Mouse (Mus musculus): ENCODE measurements around the gene Ppp1r17. TPM values are rescaled to one million over a fixed set of nuclear protein-coding genes. Genes with fewer than 3 reads are reported as not detected.

Ppp1r17 gene
- total RNA-seq, 2 experiments from 2014 or later = not detected

DNA sequence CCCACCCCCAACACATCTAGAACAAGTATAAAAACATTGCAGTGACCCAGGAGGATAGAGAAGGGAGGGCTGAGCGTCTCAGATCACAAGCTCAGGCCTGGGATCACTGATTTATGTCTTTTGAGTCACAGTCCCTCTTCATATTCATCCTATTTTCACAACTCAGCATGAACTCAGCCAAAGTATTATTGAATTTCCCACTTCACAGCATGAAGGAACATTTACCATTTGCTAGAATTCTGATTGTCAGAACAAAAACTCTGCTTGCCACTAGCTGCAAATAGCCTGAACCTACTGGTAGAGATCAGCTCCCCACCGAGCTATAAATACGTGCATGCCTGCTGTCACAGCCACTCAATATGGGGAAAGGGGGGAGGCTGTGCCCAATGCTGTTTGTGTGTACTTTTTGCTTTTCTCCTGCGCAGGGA is 59.1 kb downstream of the Ppp1r17 start:
- no peak for ATAC-seq (replicated peaks; ENCODE audit: low FRiP score, low TSS enrichment, poor library complexity, severe bottlenecking)

Other genes with a start within 250 kb of the Ppp1r17 start
- not detected in 2 replicates for gene Itprid1, start 180.6 kb upstream of the Ppp1r17 start, total RNA-seq (2014; fragmentation: Nextera tagmentation)
- not detected in 2 replicates for gene Itprid1, start 180.6 kb upstream of the Ppp1r17 start, total RNA-seq (2017)